Mouse (Mus musculus) heart, postnatal 0 days (tissue): ENCODE data around the gene Gltp. TPM values are rescaled to one million over a fixed set of nuclear protein-coding genes. Genes with fewer than 3 reads are reported as not detected.
A peak's percentile ranks its signal among the peaks of the same experiment; 100 is the strongest.

ENCODE experiments used
- ATAC-seq: fragments of 200-750 bp; cut with Nextera tagmentation; 2 replicates; pipeline ENCODE4 v1.8.0; 2017; ENCODE audit warnings: low read depth, moderate number of reproducible peaks, moderate library complexity; ENCODE audit not compliant: insufficient read depth
- DNase-seq: peaks from one replicate; pipeline ENCODE4 v3.0.0-alpha.2; 2016; ENCODE audit warnings: low spot score
- H3K27ac ChIP-seq: fragments of 300-500 bp; sonication (generic); 2 replicates; pipeline ENCODE4 v1.5.1; 2014; ENCODE audit warnings: low read depth, mild to moderate bottlenecking
- H3K27me3 ChIP-seq: fragments of 300-500 bp; sonication (generic); 2 replicates; pipeline ENCODE4 v1.6.1; 2014; ENCODE audit warnings: low read length, mixed read lengths; ENCODE audit not compliant: control insufficient read depth, insufficient read depth
- H3K36me3 ChIP-seq: fragments of 300-500 bp; sonication (generic); replicated peaks from 2 replicates; pipeline ENCODE4 v1.6.1; 2014; ENCODE audit warnings: low read length, mixed read lengths; ENCODE audit not compliant: control insufficient read depth, insufficient read depth
- H3K4me1 ChIP-seq: fragments of 300-500 bp; sonication (generic); 2 replicates; pipeline ENCODE4 v1.6.1; 2014; ENCODE audit warnings: antibody characterized with exemption; ENCODE audit not compliant: control insufficient read depth, insufficient read depth
- H3K4me2 ChIP-seq: fragments of 300-500 bp; sonication (generic); 2 replicates; pipeline ENCODE4 v1.6.1; 2014; ENCODE audit warnings: low read depth, mild to moderate bottlenecking, low read length, moderate library complexity
- H3K4me3 ChIP-seq: fragments of 300-500 bp; sonication (generic); 2 replicates; pipeline ENCODE4 v1.5.1; 2014; ENCODE audit warnings: low read depth, low read length
- H3K9ac ChIP-seq: fragments of 300-500 bp; sonication (generic); replicated peaks from 2 replicates; pipeline ENCODE4 v1.6.1; 2014; ENCODE audit warnings: low read depth, low read length, mixed read lengths
- H3K9me3 ChIP-seq: fragments of 300-500 bp; sonication (generic); replicated peaks from 2 replicates; pipeline ENCODE4 v1.6.1; 2016; ENCODE audit warnings: low read length; ENCODE audit not compliant: control insufficient read depth
- CTCF ChIP-seq: IDR thresholded peaks from 2 replicates; pipeline ENCODE4 v1.5.1; 2016; ENCODE audit warnings: antibody characterized with exemption, control low read depth, low read depth
- EP300 ChIP-seq: IDR thresholded peaks from 2 replicates; pipeline ENCODE4 v1.6.1; 2016; ENCODE audit warnings: antibody characterized with exemption, low read depth
- WGBS: fragments of 180-500 bp; shearing (Covaris S2); extraction: QIAGEN DNeasy Blood & Tissue Kit; methylation state at CpG from one replicate; pipeline ENCODE4 v1.1.7; 2014; 5-methylcytosine and 5-hydroxymethylcytosine counted together
- polyA plus RNA-seq: library from polyadenylated mRNA; unstranded; fragments of >200 nt; fragmentation: Nextera tagmentation; extraction: Ambion mirVana; gene quantifications from 2 replicates; pipeline ENCODE4 v1.2.1, GENCODE M21; 2015
- total RNA-seq: library from RNA; depleted of rRNA; stranded (reverse); fragments of >200 nt; gene quantifications from 2 replicates; pipeline ENCODE4 v1.2.3, GENCODE M21; 2014; ENCODE audit warnings: low replicate concordance

Gene Gltp
- total and polyA plus RNA-seq, 2 experiments from 2014 or later, result 32.0 to 45.3 TPM

- DNase-seq, result no peak
- Histone ChIP-seq H3K9ac (no peak overlapping the region), H3K4me1 (no peaks in the 10 kb centered on the region), H3K27me3 (no peaks in the 10 kb centered on the region), H3K36me3 (peaks cover 87% of the 10 kb centered on the region), H3K4me2 (no peak overlapping the region), H3K4me3 (no peak overlapping the region), H3K9me3 (no peaks in the 10 kb centered on the region), H3K27ac (no peak overlapping the region)
- peak; percentile 34; the same call in 1 of the 2 replicates for TF ChIP-seq CTCF
- TF ChIP-seq EP300, result no peak
- WGBS, result 59% methylated on average over 6 of the region's 6 CpGs
- ATAC-seq, result no peak
Measured at GRCm38 (mm10) chr5:114731498-114731897, 40.7 kb upstream of the Gltp start.

GRCm38 (mm10) chr5:114730129-114730528, 39.3 kb upstream of the Gltp start:
- Histone ChIP-seq H3K27ac (no peak overlapping the region), H3K4me1 (no peaks in the 10 kb centered on the region), H3K9me3 (no peaks in the 10 kb centered on the region), H3K4me3 (no peak overlapping the region), H3K36me3 (peaks cover 77% of the 10 kb centered on the region), H3K4me2 (no peak overlapping the region), H3K27me3 (no peaks in the 10 kb centered on the region), H3K9ac (no peak overlapping the region)
- DNase-seq (no peak), ATAC-seq (no peak)
- 73% methylated on average over 10 of the region's 10 CpGs for WGBS
- no peak for TF ChIP-seq CTCF
- no peak for TF ChIP-seq EP300

- H3K4me2 ChIP-seq, result no peak overlapping the region
- peaks cover 62% of the 10 kb centered on the region for H3K36me3 ChIP-seq
- H3K4me1 ChIP-seq, result no peaks in the 10 kb centered on the region
- H3K9ac ChIP-seq, result no peak overlapping the region
- H3K27me3 ChIP-seq, result no peaks in the 10 kb centered on the region
- DNase-seq (no peak), ATAC-seq (peak; percentile 40; the same call in 1 of the 2 replicates)
- no peak for TF ChIP-seq CTCF
- H3K27ac ChIP-seq, result no peak overlapping the region
- no peaks in the 10 kb centered on the region; the same call in 1 of the 2 replicates for H3K9me3 ChIP-seq
- 68% methylated on average over 10 of the region's 10 CpGs for WGBS
- no peak overlapping the region for H3K4me3 ChIP-seq
Measured at GRCm38 (mm10) chr5:114728160-114728559, 37.4 kb upstream of the Gltp start.

- TF ChIP-seq EP300, result no peak
- TF ChIP-seq CTCF, result no peak
- Histone ChIP-seq H3K9me3 (no peaks in the 10 kb centered on the region; the same call in 1 of the 2 replicates), H3K9ac (no peak overlapping the region), H3K27me3 (no peaks in the 10 kb centered on the region), H3K4me3 (no peak overlapping the region), H3K4me1 (no peaks in the 10 kb centered on the region), H3K36me3 (peaks cover 57% of the 10 kb centered on the region), H3K4me2 (no peak overlapping the region), H3K27ac (no peak overlapping the region)
- 90% methylated on average over 13 of the region's 13 CpGs for WGBS
- no peak for DNase-seq
- no peak for ATAC-seq
Measured at GRCm38 (mm10) chr5:114722846-114723245, 32.1 kb upstream of the Gltp start.

GRCm38 (mm10) chr5:114721969-114722368, 31.2 kb upstream of the Gltp start:
- Histone ChIP-seq H3K27me3 (no peaks in the 10 kb centered on the region), H3K27ac (no peak overlapping the region), H3K9me3 (no peaks in the 10 kb centered on the region; the same call in 1 of the 2 replicates), H3K4me3 (no peak overlapping the region), H3K9ac (no peak overlapping the region), H3K36me3 (peaks cover 59% of the 10 kb centered on the region), H3K4me2 (no peak overlapping the region), H3K4me1 (no peaks in the 10 kb centered on the region)
- TF ChIP-seq EP300, result no peak
- no peak for TF ChIP-seq CTCF
- DNase-seq (no peak), ATAC-seq (no peak)
- WGBS, result 85% methylated on average over 10 of the region's 10 CpGs

GRCm38 (mm10) chr5:114720784-114721183, 30.0 kb upstream of the Gltp start:
- Histone ChIP-seq H3K36me3 (peaks cover 71% of the 10 kb centered on the region), H3K4me3 (no peak overlapping the region), H3K9ac (no peak overlapping the region), H3K4me1 (no peaks in the 10 kb centered on the region), H3K9me3 (no peaks in the 10 kb centered on the region; the same call in 1 of the 2 replicates), H3K27ac (no peak overlapping the region), H3K27me3 (no peaks in the 10 kb centered on the region), H3K4me2 (no peak overlapping the region)
- ATAC-seq (no peak), DNase-seq (no peak)
- 92% methylated on average over 11 of the region's 11 CpGs for WGBS
- TF ChIP-seq EP300, result no peak
- no peak for TF ChIP-seq CTCF
